Mouse (Mus musculus) brain, embryonic 14.5 days (tissue): ENCODE data around the gene Trir.

Experiments
- CTCF ChIP-seq: fragments of 200-500 bp; IDR thresholded peaks from 2 replicates; pipeline ENCODE4 v1.5.1; 2012; ENCODE audit warnings: inconsistent platforms, mild to moderate bottlenecking, moderate library complexity, borderline replicate concordance; ENCODE audit not compliant: insufficient read depth, insufficient read length; ENCODE audit errors: extremely low read depth
- POLR2A ChIP-seq: fragments of 200-500 bp; IDR thresholded peaks from 2 replicates; pipeline ENCODE4 v1.6.1; 2012; ENCODE audit warnings: mild to moderate bottlenecking, inconsistent platforms, borderline replicate concordance; ENCODE audit not compliant: poor library complexity, insufficient read depth, insufficient read length, severe bottlenecking; ENCODE audit errors: extremely low read depth

DNA sequence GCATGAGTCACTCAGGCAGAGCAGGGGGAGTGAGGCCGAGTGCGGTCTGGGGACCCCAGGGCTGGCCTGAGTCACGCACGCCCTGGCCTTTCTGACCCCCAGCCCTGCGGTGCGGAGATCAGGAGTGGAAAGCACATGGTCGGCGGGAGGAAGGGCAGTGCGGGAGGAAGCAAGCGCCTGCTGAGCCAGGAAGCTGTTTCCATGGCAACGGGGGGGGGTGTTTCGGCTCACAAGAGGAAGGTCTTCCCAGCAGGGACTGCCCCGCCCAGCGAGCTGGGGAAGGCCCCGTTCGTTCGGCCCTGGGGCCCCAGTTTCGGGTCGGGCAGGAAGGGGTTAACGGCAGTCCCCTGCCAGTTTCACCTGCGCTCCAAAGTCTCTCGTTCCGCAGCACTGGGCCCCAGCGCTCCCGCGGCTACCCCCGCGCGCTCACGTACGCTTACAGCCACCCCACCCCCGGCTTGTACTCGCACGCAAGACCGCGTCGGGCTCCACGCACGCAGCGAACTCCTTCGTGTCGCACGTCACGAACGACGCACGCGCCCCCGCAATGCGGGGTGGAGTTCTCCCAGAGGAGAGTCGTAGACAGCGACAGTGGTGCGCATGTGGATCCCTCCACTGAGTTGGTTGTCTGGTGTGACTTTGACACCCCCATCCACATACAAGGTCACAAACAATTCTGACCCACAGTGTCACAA lies 40.8 kb upstream of the Trir start:
- no peak for TF ChIP-seq POLR2A
- TF ChIP-seq CTCF, result no peak
